ENCODE assay signal across 17 mouse cellular contexts in genomic region chr2:29151941-29152340, GRCm38 (mm10).
"Had no signal": no experiment of that assay in that cellular context is flagged by ENCODE, and none has a peak within 500 bp of the region (broad histone marks: within the 10 kb centered on the region; RNA-seq: fewer than 3 reads in every experiment).

No protein-coding gene starts in this region.

- H3K27me3 ChIP-seq: lung, embryonic 15.5 days; megakaryocyte, embryonic 14.5 days; midbrain, embryonic 13.5 days; midbrain, embryonic 15.5 days; neural tube, embryonic 12.5 days had no signal

- H3K4me3 ChIP-seq: lung, embryonic 15.5 days; megakaryocyte, embryonic 14.5 days; midbrain, embryonic 13.5 days; midbrain, embryonic 15.5 days; neural tube, embryonic 12.5 days had no signal

- H3K4me1 ChIP-seq: lung, embryonic 15.5 days; megakaryocyte, embryonic 14.5 days; midbrain, embryonic 15.5 days; neural tube, embryonic 12.5 days had no signal

- H3K9me3 ChIP-seq: lung, embryonic 15.5 days; megakaryocyte, embryonic 14.5 days; midbrain, embryonic 13.5 days; midbrain, embryonic 15.5 days; neural tube, embryonic 12.5 days had no signal

- DNase-seq: liver, postnatal 0 days; lung, adult 2 months; lung, postnatal 14 days; lung, postnatal 36 days; retina, postnatal 1 day; right cerebral cortex, adult 18-20 months; right cerebral cortex, postnatal 25 days; right cerebral cortex, postnatal 4 days; spleen, adult 18-20 months; thymus, adult 18-20 months; thymus, postnatal 14 days; thymus, postnatal 36 days had no signal
